Mouse (Mus musculus) heart, postnatal 0 days (tissue): ENCODE data around the gene Arid1a.
A peak's percentile ranks its signal among the peaks of the same experiment; 100 is the strongest.

Experiments
- CTCF ChIP-seq: IDR thresholded peaks from 2 replicates; pipeline ENCODE4 v1.5.1; 2016; ENCODE audit warnings: antibody characterized with exemption, control low read depth, low read depth
- EP300 ChIP-seq: IDR thresholded peaks from 2 replicates; pipeline ENCODE4 v1.6.1; 2016; ENCODE audit warnings: antibody characterized with exemption, low read depth

GRCm38 (mm10) chr4:133757269-133757835 is 783 bp upstream of the Arid1a start:
- TF ChIP-seq CTCF (no peak), EP300 (peak; percentile 65; the same call in 1 of the 2 replicates)
